Mouse (Mus musculus) embryo, embryonic 9.5 days (tissue): ENCODE measurements around the gene Ift43.
A peak's percentile ranks its signal among the peaks of the same experiment; 100 is the strongest.

Experiments
- DNase-seq: peaks from one replicate; pipeline ENCODE4 v3.0.0-alpha.2; 2017; ENCODE audit errors: extremely low spot score

Gene Ift43

DNA sequence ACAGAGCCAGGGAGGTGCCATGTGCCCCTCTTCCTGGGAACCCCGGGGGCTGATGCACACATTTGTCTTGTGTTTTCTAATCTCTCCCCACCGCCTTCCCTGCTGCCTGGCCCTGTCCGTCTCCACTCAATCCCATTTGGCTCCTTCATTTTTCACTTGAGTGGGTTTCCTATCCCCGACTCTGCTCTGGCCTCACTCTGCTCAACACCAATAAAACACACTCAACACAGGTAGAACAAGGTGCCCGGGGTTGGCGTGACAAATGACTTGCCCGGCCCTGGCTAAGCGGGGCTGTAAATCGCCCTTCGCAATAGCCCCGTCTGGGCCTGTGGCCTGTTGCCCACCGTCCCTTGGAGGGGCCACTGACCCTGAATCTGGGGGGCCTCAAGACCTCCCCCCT lies 92.0 kb downstream of the Ift43 start:
- DNase-seq = no peak

GRCm38 (mm10) chr12:86175476-86175942 lies 93.2 kb downstream of the Ift43 start:
- DNase-seq = no peak

GRCm38 (mm10) chr12:86176675-86177339 lies 94.5 kb downstream of the Ift43 start:
- no peak for DNase-seq

- no peak for DNase-seq
These were observed 96.9 kb downstream of the Ift43 start for GRCm38 (mm10) chr12:86179266-86179665.

GRCm38 (mm10) chr12:86181320-86181751 lies 99.0 kb downstream of the Ift43 start:
- no peak for DNase-seq

DNA sequence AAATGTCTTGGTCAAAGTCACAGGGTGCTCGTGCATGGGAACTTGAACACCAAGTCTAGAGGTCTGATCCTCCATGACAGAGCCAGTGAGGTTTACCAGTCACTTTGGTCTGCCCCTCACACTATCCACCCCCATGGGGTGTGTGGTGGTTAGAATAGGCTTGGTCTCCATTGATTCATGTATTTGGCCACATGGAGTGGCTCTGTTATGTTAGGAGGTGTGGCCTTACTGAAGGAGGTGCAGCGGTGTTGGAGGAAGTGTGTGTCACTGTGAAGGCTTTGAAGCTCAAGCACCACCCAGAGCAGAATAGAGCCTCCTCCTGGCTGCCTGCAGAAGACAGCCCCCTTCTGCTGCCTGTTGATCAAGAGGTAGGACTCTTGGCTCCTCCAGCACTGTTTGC lies 99.5 kb downstream of the Ift43 start:
- DNase-seq = no peak

- DNase-seq = no peak
These were observed 100.1 kb downstream of the Ift43 start for GRCm38 (mm10) chr12:86182414-86182813.

GRCm38 (mm10) chr12:86188161-86188560 lies 105.8 kb downstream of the Ift43 start:
- DNase-seq = no peak

DNA sequence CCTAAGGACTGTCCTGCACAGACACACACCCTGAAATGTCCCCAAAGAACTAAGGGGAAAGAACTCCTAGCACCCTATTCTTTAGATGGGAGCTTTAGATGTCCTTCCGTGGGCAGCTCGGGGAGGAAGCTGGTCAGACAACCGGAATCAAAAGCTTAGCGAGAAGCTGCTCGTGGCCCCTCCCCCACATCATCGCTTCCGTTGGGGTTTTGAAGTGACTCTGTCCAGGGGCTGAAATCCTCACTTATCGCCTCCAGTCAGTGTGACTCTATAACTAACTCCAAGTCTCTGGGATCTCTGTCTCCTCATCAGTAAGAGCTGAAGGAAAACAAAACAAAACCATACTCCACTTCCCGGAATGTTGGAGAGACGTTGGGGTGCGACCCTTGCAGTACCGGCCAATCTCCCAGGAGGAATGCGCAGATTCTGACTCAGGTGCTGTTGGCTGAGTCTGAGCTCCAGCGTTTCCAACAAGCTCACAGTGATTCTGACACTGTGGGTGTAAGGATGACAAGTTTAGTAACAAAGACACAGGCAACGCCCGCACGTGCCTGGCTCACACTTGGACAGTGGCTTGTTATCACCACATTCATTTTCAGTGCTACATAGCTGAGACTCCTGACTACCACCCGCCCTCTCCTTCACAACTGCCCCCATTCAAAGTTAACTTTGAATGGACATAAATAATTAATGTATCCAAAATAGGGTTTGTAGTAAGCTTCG lies 107.4 kb downstream of the Ift43 start:
- no peak for DNase-seq

GRCm38 (mm10) chr12:86192036-86192449 lies 109.7 kb downstream of the Ift43 start:
- no peak for DNase-seq

DNA sequence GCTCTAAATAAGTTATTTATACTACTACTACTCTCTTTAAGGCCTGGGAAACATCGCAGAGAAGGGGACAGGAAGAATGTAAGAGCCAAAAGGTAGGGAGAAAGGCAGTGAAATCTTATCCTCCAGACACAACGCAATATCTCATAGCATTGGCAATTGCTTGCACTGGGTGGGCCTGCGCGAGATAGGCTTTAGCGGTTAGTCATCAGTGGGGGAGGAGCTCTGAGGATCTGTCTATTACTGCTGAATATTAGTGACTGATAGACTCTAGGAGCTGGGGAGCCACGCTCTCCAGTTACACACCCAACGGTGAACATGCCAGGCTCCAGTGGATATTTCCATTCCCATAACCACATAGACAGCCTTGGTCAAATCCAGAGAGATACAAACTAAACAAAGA lies 114.6 kb downstream of the Ift43 start:
- no peak for DNase-seq

- DNase-seq = peak; percentile 37
These were observed 121.2 kb downstream of the Ift43 start for GRCm38 (mm10) chr12:86203443-86204057.

GRCm38 (mm10) chr12:86211099-86211520 lies 128.8 kb downstream of the Ift43 start:
- no peak for DNase-seq
